Mouse (Mus musculus): Measurements from ENCODE around the gene Katnbl1.

DNA sequence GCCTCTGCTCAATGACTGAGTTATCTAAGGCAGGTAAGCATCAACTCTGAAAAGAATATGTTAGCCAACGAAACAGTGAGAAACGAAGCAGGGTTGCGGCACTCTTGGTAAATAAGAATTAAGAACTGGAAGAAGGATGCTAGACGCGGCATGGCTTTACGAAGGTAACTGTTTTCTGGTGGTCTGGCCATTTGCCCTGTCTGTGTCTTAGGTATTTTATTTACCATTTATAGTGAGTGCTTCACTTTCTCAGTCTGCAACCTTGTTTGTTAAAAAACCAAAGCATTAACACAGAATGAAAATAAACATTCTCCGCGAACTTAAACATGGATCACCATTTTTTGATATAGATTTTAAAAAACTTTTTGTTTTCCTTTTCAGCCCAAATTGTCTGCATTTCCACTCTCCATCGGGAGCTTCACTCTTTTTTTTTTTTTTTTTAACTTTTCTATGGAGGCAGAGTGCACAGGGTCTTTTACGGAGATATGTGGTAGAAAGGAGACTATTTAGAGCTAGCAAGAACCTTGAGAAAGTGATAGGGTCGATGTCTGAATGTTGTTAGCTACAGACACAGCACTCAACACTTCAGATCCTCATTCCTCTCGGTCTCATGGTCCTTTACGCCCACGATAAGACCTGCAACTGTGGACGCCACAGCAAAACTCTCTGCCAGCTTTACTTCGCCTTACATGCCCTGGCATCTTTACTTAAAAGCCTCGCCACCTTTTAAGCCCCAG, 75.3 kb downstream of the Katnbl1 start:
- TF ChIP-seq POLR2A (IDR thresholded peaks at IDR 0.05; ENCODE audit: low read depth, low read length), result no peak
- no peak for TF ChIP-seq CTCF (IDR thresholded peaks at IDR 0.05; ENCODE audit: extremely low read depth, insufficient read depth, insufficient read length, insufficient replicate concordance)

Measured in spleen, adult 2 months (tissue).